Mouse (Mus musculus): ENCODE measurements at regions not wholly inside any gene's neighbourhood (a gene's known extent, or its start where the extent isn't known, plus 50 kb on each side); places are given as distances from the start of the nearest gene placed in this dataset.

DNA sequence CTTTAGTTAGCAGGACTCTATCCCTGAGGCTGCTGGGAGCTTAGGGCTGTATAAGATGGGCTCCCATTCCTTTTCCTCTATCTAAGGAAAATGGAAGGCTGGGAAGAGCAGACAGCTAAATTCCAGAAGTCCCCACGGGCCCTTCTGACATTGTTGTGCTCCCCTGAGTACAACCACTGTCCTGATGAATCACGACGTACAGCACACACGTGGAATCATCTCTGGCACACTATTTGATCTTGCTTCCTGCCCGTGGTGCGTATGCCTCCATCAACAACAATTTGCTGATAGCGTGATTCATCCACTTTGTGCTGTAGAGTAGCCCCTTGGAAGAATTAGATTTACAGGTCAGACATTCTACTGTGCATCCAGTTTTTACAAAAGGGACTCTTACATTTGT is 378.2 kb downstream of the Setd4 start:
- Histone ChIP-seq H3K4me1 (ENCODE audit: insufficient read depth, low read depth, low read length) (peaks cover 20% of the 10 kb centered on the region), H3K4me3 (ENCODE audit: low read depth, low read length) (no peak overlapping the region), H3K9me3 (replicated peaks) (no peaks in the 10 kb centered on the region), H3K36me3 (replicated peaks) (no peaks in the 10 kb centered on the region), H3K27me3 (ENCODE audit: insufficient read depth, low read length) (peaks cover 58% of the 10 kb centered on the region)
- no peak for ATAC-seq (ENCODE audit: extremely low read depth, insufficient number of reproducible peaks, low FRiP score, poor library complexity, severe bottlenecking)
- TF ChIP-seq GATA1 (IDR thresholded peaks at IDR 0.05; ENCODE audit: borderline replicate concordance, low read length): no peak
- no peak for TF ChIP-seq CTCF (IDR thresholded peaks at IDR 0.05; ENCODE audit: low read depth, low read length)
- no peak for TF ChIP-seq POLR2AphosphoS5 (IDR thresholded peaks at IDR 0.05; ENCODE audit: insufficient replicate concordance, low read depth, low read length)
- TF ChIP-seq GATA2 (IDR thresholded peaks at IDR 0.05; ENCODE audit: borderline replicate concordance, low read depth, low read length): no peak
- no peak for TF ChIP-seq TAL1 (conservative IDR thresholded peaks at IDR 0.05; ENCODE audit: low read depth, low read length)
- DNase-seq (ENCODE audit: low spot score): no peak

DNA sequence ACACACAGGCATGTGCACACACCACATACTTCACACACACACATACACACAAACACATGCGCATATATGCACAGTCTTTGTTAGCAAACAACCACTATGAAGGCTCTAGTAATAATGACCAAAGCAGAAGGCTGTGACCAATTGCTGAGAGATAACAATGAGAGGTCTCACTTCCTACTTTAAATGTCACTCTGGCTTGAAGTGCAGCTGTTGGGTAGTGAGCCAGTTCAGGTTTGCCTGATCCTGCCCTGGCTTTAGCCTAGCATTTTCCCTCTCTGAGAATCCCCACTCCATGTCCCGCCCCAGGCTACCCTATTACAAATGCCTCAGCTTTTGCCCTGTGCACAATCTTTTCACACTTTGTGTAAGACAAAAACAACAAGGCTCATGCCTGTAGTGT is 378.7 kb downstream of the Setd4 start:
- Histone ChIP-seq H3K4me3 (ENCODE audit: low read depth, low read length) (no peak overlapping the region), H3K36me3 (replicated peaks) (no peaks in the 10 kb centered on the region), H3K27me3 (ENCODE audit: insufficient read depth, low read length) (peaks cover 61% of the 10 kb centered on the region), H3K4me1 (ENCODE audit: insufficient read depth, low read depth, low read length) (peaks cover 25% of the 10 kb centered on the region), H3K9me3 (replicated peaks) (no peaks in the 10 kb centered on the region)
- DNase-seq (ENCODE audit: low spot score): no peak
- ATAC-seq (ENCODE audit: extremely low read depth, insufficient number of reproducible peaks, low FRiP score, poor library complexity, severe bottlenecking): no peak
- TF ChIP-seq TAL1 (conservative IDR thresholded peaks at IDR 0.05; ENCODE audit: low read depth, low read length) (no peak), GATA1 (IDR thresholded peaks at IDR 0.05; ENCODE audit: borderline replicate concordance, low read length) (no peak), POLR2AphosphoS5 (IDR thresholded peaks at IDR 0.05; ENCODE audit: insufficient replicate concordance, low read depth, low read length) (no peak), CTCF (IDR thresholded peaks at IDR 0.05; ENCODE audit: low read depth, low read length) (no peak), GATA2 (IDR thresholded peaks at IDR 0.05; ENCODE audit: borderline replicate concordance, low read depth, low read length) (no peak)

DNA sequence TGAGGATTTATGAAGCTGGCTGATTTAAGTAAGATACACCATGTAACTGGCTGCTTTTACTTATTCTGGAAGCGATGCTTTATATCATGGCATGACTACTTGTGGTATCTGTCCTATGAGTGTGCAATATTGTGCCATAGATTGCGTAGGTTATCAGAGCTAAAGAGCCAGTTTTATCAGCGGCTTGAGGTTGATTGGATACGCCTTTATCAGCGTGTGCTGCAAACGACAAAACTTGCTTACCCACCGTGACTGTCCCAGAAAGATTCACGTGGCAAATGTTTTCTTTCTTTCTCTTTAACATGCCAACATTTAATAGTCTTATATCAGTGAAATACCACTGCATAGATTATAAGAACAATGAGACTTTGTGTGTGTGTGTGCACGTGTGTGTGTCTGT is 384.1 kb downstream of the Setd4 start:
- no peak overlapping the region; the same call in 1 of the 2 replicates for H3K4me3 ChIP-seq (ENCODE audit: low read depth, low read length)
- ATAC-seq (ENCODE audit: extremely low read depth, insufficient number of reproducible peaks, low FRiP score, poor library complexity, severe bottlenecking): peak; percentile 81
- TF ChIP-seq GATA1 (IDR thresholded peaks at IDR 0.05; ENCODE audit: borderline replicate concordance, low read length) (no peak), TAL1 (conservative IDR thresholded peaks at IDR 0.05; ENCODE audit: low read depth, low read length) (peak; percentile 38; the same call in 1 of the 2 replicates)
- no peaks in the 10 kb centered on the region for H3K36me3 ChIP-seq (replicated peaks)
- H3K27me3 ChIP-seq (ENCODE audit: insufficient read depth, low read length): peaks cover 37% of the 10 kb centered on the region
- DNase-seq (ENCODE audit: low spot score): peak; percentile 38
- H3K4me1 ChIP-seq (ENCODE audit: insufficient read depth, low read depth, low read length): peaks cover 72% of the 10 kb centered on the region
- H3K9me3 ChIP-seq (replicated peaks): no peaks in the 10 kb centered on the region

DNA sequence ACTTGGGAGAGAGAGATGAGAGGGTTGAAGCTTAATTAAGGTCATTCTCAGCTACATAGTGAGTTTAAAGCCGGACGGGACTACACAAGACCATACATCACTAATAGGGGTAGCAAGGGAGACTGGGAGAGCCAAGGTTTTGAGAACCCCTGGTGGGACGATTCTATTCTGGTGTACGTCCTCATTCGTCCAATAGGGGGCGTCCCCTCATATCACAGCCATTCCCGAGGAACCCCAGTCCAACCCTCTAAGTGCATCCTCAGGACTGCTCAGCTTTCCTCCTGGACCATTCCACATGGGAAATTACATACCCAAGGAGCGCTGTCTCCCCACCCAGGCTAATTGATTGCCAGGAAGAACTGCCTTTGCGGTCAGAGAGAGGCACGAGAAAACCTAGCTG is 385.5 kb downstream of the Setd4 start:
- TF ChIP-seq CTCF (IDR thresholded peaks at IDR 0.05; ENCODE audit: low read depth, low read length) (no peak), POLR2AphosphoS5 (IDR thresholded peaks at IDR 0.05; ENCODE audit: insufficient replicate concordance, low read depth, low read length) (no peak), GATA1 (IDR thresholded peaks at IDR 0.05; ENCODE audit: borderline replicate concordance, low read length) (no peak), TAL1 (conservative IDR thresholded peaks at IDR 0.05; ENCODE audit: low read depth, low read length) (no peak), GATA2 (IDR thresholded peaks at IDR 0.05; ENCODE audit: borderline replicate concordance, low read depth, low read length) (no peak)
- DNase-seq (ENCODE audit: low spot score): no peak
- ATAC-seq (ENCODE audit: extremely low read depth, insufficient number of reproducible peaks, low FRiP score, poor library complexity, severe bottlenecking): no peak
- Histone ChIP-seq H3K27me3 (ENCODE audit: insufficient read depth, low read length) (peaks cover 29% of the 10 kb centered on the region), H3K4me3 (ENCODE audit: low read depth, low read length) (no peak overlapping the region), H3K36me3 (replicated peaks) (no peaks in the 10 kb centered on the region), H3K4me1 (ENCODE audit: insufficient read depth, low read depth, low read length) (peaks cover 83% of the 10 kb centered on the region), H3K9me3 (replicated peaks) (no peaks in the 10 kb centered on the region)

DNA sequence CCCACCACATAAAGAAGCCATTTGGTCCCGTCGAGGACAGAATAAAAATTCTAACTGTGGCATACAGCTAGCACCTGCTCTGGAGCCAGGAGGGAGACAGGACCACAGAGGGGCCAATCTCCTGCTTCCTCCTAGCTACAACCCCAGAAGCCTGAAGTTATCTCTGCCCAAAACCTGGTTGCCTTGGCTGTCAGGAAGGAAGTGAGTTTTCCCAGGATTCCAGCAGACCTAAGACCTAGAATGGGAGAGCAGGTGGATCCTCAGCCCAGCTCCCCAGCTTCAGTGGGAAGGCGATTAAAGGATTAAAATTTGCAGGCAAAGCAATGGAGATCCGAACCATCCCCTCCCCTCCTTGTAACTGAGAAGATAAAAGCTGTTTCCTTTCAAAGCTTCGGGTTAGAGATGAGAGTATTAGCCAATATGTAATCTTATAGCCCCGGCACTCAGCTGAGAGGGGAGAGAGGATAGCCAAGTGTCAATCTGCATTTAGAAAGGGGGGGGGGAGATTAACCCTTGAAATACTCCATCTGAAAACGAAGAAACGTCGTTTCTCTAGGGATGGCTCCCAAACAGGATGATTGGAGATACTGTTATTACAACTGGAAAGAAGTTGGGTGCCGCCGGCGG is 386.1 kb downstream of the Setd4 start:
- TF ChIP-seq POLR2AphosphoS5 (IDR thresholded peaks at IDR 0.05; ENCODE audit: insufficient replicate concordance, low read depth, low read length) (no peak), CTCF (IDR thresholded peaks at IDR 0.05; ENCODE audit: low read depth, low read length) (no peak), TAL1 (conservative IDR thresholded peaks at IDR 0.05; ENCODE audit: low read depth, low read length) (no peak), GATA2 (IDR thresholded peaks at IDR 0.05; ENCODE audit: borderline replicate concordance, low read depth, low read length) (no peak), GATA1 (IDR thresholded peaks at IDR 0.05; ENCODE audit: borderline replicate concordance, low read length) (no peak)
- Histone ChIP-seq H3K4me1 (ENCODE audit: insufficient read depth, low read depth, low read length) (peaks cover 84% of the 10 kb centered on the region), H3K4me3 (ENCODE audit: low read depth, low read length) (no peak overlapping the region), H3K36me3 (replicated peaks) (no peaks in the 10 kb centered on the region), H3K27me3 (ENCODE audit: insufficient read depth, low read length) (peaks cover 22% of the 10 kb centered on the region), H3K9me3 (replicated peaks) (no peaks in the 10 kb centered on the region)
- DNase-seq (ENCODE audit: low spot score) (no peak), ATAC-seq (ENCODE audit: extremely low read depth, insufficient number of reproducible peaks, low FRiP score, poor library complexity, severe bottlenecking) (no peak)

DNA sequence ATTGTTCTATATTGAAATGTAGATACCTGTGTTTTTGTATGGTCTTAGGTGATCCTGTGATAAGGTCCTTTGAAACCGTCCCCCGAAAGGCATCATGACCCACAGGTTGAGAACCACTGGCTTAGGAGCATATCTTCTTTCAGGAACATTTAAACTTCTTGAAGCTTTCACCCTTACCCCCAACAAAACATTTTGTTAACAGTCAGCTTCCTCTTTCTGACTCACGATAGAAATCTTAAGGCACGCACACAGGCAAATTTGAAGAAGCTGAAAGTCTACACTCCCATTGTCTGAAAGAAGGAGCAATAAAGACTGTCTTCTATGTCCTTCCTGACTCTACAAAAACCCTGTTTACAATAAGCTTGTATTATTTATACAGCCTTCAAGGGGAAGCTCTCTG is 388.2 kb downstream of the Setd4 start:
- Histone ChIP-seq H3K36me3 (replicated peaks) (no peaks in the 10 kb centered on the region), H3K4me3 (ENCODE audit: low read depth, low read length) (no peak overlapping the region), H3K4me1 (ENCODE audit: insufficient read depth, low read depth, low read length) (peaks cover 72% of the 10 kb centered on the region), H3K27me3 (ENCODE audit: insufficient read depth, low read length) (peaks cover 5% of the 10 kb centered on the region; the same call in 1 of the 2 replicates), H3K9me3 (replicated peaks) (no peaks in the 10 kb centered on the region)
- DNase-seq (ENCODE audit: low spot score) (peak; percentile 41), ATAC-seq (ENCODE audit: extremely low read depth, insufficient number of reproducible peaks, low FRiP score, poor library complexity, severe bottlenecking) (no peak)
- no peak for TF ChIP-seq CTCF (IDR thresholded peaks at IDR 0.05; ENCODE audit: low read depth, low read length)
- TF ChIP-seq TAL1 (conservative IDR thresholded peaks at IDR 0.05; ENCODE audit: low read depth, low read length): no peak
- TF ChIP-seq GATA2 (IDR thresholded peaks at IDR 0.05; ENCODE audit: borderline replicate concordance, low read depth, low read length): no peak
- no peak for TF ChIP-seq GATA1 (IDR thresholded peaks at IDR 0.05; ENCODE audit: borderline replicate concordance, low read length)
- TF ChIP-seq POLR2AphosphoS5 (IDR thresholded peaks at IDR 0.05; ENCODE audit: insufficient replicate concordance, low read depth, low read length): no peak
